Mouse (Mus musculus): Measurements from ENCODE around the gene Aspdh. TPM values are rescaled to one million over a fixed set of nuclear protein-coding genes. Genes with fewer than 3 reads are reported as not detected.
A peak's percentile ranks its signal among the peaks of the same experiment; 100 is the strongest.

Gene Aspdh
- polyA plus RNA-seq, 1 experiment from 2014 or later = 0.28 TPM

- 44% methylated on average over 12 of the region's 12 CpGs for WGBS
- H3K36me3 ChIP-seq (ENCODE audit: insufficient read depth) = no peaks in the 10 kb centered on the region
Observed at GRCm38 (mm10) chr7:44446070-44446855, 18.9 kb upstream of the Aspdh start.

DNA sequence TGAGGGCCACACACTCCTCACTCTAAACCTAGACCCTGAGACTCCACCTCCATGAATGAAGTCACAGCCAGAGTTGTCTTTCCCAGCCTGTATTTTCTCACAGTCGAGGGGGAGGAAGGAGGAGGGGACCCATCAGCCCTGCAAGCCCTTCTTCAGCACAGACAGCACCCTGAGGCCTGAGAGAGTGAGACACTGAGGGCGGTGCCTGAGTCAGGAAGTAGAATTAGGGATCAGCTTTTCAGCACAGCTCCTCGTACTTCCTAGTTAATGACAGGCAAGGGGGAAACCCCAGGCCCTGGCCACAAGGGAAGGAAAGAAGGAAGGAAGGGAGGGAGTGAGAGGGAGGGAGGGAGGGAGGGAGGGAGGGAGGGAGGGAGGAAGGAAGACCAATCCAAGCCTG lies 11.9 kb upstream of the Aspdh start:
- TF ChIP-seq CTCF (IDR thresholded peaks at IDR 0.05; ENCODE audit: low read depth) = no peak
- Histone ChIP-seq H3K4me1 (ENCODE audit: insufficient read depth) (no peaks in the 10 kb centered on the region), H3K4me3 (ENCODE audit: low read depth, low read length) (no peak overlapping the region), H3K27me3 (ENCODE audit: insufficient read depth, low read length) (no peaks in the 10 kb centered on the region), H3K4me2 (no peak overlapping the region), H3K36me3 (ENCODE audit: insufficient read depth) (no peaks in the 10 kb centered on the region), H3K9me3 (ENCODE audit: low read depth, low read length) (no peaks in the 10 kb centered on the region), H3K9ac (no peak overlapping the region), H3K27ac (ENCODE audit: low read depth) (no peak overlapping the region)
- DNase-seq (no peak), ATAC-seq (ENCODE audit: insufficient read depth) (0 out of 2 replicates have a peak, but pooled peaks have one; percentile 31)
- 9% methylated on average over 3 of the region's 3 CpGs for WGBS

More at GRCm38 (mm10) chr7:44446070-44446855, 18.9 kb upstream of the Aspdh start:
- no peak overlapping the region for H3K27ac ChIP-seq (ENCODE audit: low read depth)
- DNase-seq (no peak), ATAC-seq (ENCODE audit: insufficient read depth) (no peak)
- H3K9me3 ChIP-seq (ENCODE audit: low read depth, low read length) = no peaks in the 10 kb centered on the region
- no peak overlapping the region for H3K4me3 ChIP-seq (ENCODE audit: low read depth, low read length)
- H3K4me2 ChIP-seq = no peak overlapping the region
- H3K4me1 ChIP-seq (ENCODE audit: insufficient read depth) = no peaks in the 10 kb centered on the region
- H3K9ac ChIP-seq = no peak overlapping the region
- H3K27me3 ChIP-seq (ENCODE audit: insufficient read depth, low read length) = peaks cover 50% of the 10 kb centered on the region
- no peak for TF ChIP-seq CTCF (IDR thresholded peaks at IDR 0.05; ENCODE audit: low read depth)

DNA sequence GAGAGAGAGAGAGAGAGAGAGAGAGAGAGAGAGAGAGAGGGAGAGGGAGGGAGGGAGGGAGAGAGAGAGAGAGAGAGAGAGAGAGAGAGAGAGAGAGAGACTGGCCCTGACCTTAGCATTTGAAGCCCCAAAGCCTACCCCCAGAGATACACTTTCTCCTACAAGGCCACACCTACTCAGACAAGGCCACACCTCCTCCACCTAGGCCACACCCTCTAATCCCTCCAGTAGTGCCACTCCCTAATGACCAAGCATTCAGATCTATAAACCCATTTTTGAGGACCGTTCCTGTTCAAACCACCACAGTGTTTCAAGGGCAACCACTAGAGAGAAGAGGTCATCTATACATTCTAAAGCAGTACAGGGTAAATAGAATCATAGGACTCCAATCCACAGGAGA lies 8.9 kb upstream of the Aspdh start:
- no peak overlapping the region for H3K27ac ChIP-seq (ENCODE audit: low read depth)
- TF ChIP-seq CTCF (IDR thresholded peaks at IDR 0.05; ENCODE audit: low read depth) = no peak
- no peaks in the 10 kb centered on the region for H3K9me3 ChIP-seq (ENCODE audit: low read depth, low read length)
- H3K4me2 ChIP-seq = no peak overlapping the region
- ATAC-seq (ENCODE audit: insufficient read depth) = no peak
- WGBS = 84% methylated on average over 1 of the region's 1 CpGs
- H3K9ac ChIP-seq = no peak overlapping the region
- H3K4me3 ChIP-seq (ENCODE audit: low read depth, low read length) = no peak overlapping the region
- no peaks in the 10 kb centered on the region for H3K4me1 ChIP-seq (ENCODE audit: insufficient read depth)
- no peaks in the 10 kb centered on the region for H3K36me3 ChIP-seq (ENCODE audit: insufficient read depth)
- DNase-seq = no peak
- H3K27me3 ChIP-seq (ENCODE audit: insufficient read depth, low read length) = peaks cover 20% of the 10 kb centered on the region

DNA sequence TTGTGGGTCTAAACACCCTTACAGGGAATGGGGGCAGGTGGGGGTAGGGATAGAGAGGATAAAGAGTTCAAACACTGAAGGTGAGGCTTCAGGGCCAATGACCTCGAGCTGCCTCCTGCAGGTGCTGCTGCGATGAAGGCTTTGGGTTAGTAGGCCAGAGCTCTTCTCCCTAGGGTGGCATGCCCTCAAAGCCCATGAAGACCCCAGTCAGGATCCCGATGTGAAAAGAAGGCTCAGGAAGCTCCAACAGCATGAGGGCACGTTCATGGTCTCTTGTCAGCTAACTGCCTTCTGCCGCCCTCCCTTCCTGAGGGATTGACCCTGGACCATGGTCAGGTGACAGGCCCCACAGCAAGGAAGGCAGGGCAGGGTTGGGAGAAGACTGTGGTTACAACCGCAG lies 5.1 kb upstream of the Aspdh start:
- no peak overlapping the region for H3K4me2 ChIP-seq
- no peak for TF ChIP-seq CTCF (IDR thresholded peaks at IDR 0.05; ENCODE audit: low read depth)
- DNase-seq (no peak), ATAC-seq (ENCODE audit: insufficient read depth) (no peak)
- no peak overlapping the region for H3K27ac ChIP-seq (ENCODE audit: low read depth)
- H3K36me3 ChIP-seq (ENCODE audit: insufficient read depth) = no peaks in the 10 kb centered on the region
- 70% methylated on average over 6 of the region's 6 CpGs for WGBS
- H3K4me1 ChIP-seq (ENCODE audit: insufficient read depth) = no peaks in the 10 kb centered on the region
- H3K9ac ChIP-seq = no peak overlapping the region
- peaks cover 53% of the 10 kb centered on the region for H3K27me3 ChIP-seq (ENCODE audit: insufficient read depth, low read length)
- H3K9me3 ChIP-seq (ENCODE audit: low read depth, low read length) = no peaks in the 10 kb centered on the region
- H3K4me3 ChIP-seq (ENCODE audit: low read depth, low read length) = no peak overlapping the region

GRCm38 (mm10) chr7:44460767-44461502 lies 4.3 kb upstream of the Aspdh start:
- Histone ChIP-seq H3K9ac (no peak overlapping the region), H3K4me1 (ENCODE audit: insufficient read depth) (no peaks in the 10 kb centered on the region), H3K4me3 (ENCODE audit: low read depth, low read length) (no peak overlapping the region), H3K4me2 (no peak overlapping the region), H3K36me3 (ENCODE audit: insufficient read depth) (no peaks in the 10 kb centered on the region), H3K9me3 (ENCODE audit: low read depth, low read length) (no peaks in the 10 kb centered on the region), H3K27ac (ENCODE audit: low read depth) (no peak overlapping the region), H3K27me3 (ENCODE audit: insufficient read depth, low read length) (peaks cover 53% of the 10 kb centered on the region)
- TF ChIP-seq CTCF (IDR thresholded peaks at IDR 0.05; ENCODE audit: low read depth) = no peak
- DNase-seq (no peak), ATAC-seq (ENCODE audit: insufficient read depth) (no peak)
- 64% methylated on average over 31 of the region's 31 CpGs for WGBS

DNA sequence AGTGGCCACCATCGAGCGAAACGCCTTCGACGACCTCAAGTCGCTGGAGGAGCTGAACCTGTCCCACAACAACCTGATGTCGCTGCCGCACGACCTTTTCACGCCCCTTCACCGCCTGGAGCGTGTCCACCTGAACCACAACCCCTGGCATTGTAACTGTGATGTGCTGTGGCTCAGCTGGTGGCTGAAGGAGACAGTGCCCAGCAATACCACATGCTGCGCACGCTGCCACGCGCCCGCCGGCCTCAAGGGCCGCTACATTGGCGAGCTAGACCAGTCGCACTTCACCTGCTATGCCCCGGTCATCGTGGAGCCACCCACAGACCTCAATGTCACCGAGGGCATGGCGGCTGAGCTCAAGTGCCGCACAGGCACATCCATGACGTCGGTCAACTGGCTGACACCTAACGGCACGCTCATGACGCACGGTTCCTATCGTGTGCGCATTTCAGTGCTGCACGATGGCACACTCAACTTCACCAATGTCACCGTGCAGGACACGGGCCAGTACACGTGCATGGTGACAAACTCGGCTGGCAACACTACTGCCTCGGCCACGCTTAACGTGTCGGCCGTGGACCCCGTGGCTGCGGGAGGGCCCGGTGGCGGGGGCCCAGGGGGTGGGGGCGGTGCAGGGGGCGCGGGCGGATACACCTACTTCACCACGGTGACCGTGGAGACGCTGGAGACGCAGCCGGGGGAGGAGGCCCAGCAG lies 3.5 kb upstream of the Aspdh start:
- 50% methylated on average over 57 of the region's 57 CpGs for WGBS
- H3K9me3 ChIP-seq (ENCODE audit: low read depth, low read length) = no peaks in the 10 kb centered on the region
- no peak overlapping the region; the same call in 1 of the 2 replicates for H3K4me3 ChIP-seq (ENCODE audit: low read depth, low read length)
- H3K4me1 ChIP-seq (ENCODE audit: insufficient read depth) = no peaks in the 10 kb centered on the region
- H3K4me2 ChIP-seq = no peak overlapping the region
- no peak overlapping the region for H3K27ac ChIP-seq (ENCODE audit: low read depth)
- no peak for TF ChIP-seq CTCF (IDR thresholded peaks at IDR 0.05; ENCODE audit: low read depth)
- ATAC-seq (ENCODE audit: insufficient read depth) = no peak
- DNase-seq = no peak
- no peak overlapping the region for H3K9ac ChIP-seq
- no peaks in the 10 kb centered on the region for H3K36me3 ChIP-seq (ENCODE audit: insufficient read depth)
- peaks cover 53% of the 10 kb centered on the region for H3K27me3 ChIP-seq (ENCODE audit: insufficient read depth, low read length)
